Mouse (Mus musculus) urinary bladder, adult 18-20 months (tissue): ENCODE results near the gene Phf11b.
A peak's percentile ranks its signal among the peaks of the same experiment; 100 is the strongest.
"Not testable (repeated sequence)": the region's sequence is repeated elsewhere in the genome, so short reads cannot be mapped to it uniquely, and the experiment has no call there.

ENCODE experiments used
- DNase-seq, 2 experiments: peaks; one replicate each; pipeline ENCODE4 v3.0.0; 2022; ENCODE audit warnings: low spot score in 2 of 2, mixed read lengths in 2 of 2

Gene Phf11b

GRCm38 (mm10) chr14:59341189-59341588, at the start of gene Phf11b:
Gene Phf11b (minus strand): TSS chr14:59341351.
- DNase-seq, result not testable (repeated sequence)

- peak; percentile 19 to 39 for DNase-seq
These were observed 49.0 kb upstream of the Phf11b start for GRCm38 (mm10) chr14:59390181-59390580.

- DNase-seq, result no peak
These were observed 48.4 kb upstream of the Phf11b start for GRCm38 (mm10) chr14:59389532-59389931.

- no peak for DNase-seq
These were observed 29.4 kb upstream of the Phf11b start for GRCm38 (mm10) chr14:59370348-59371068.

- DNase-seq, result no peak
These were observed 25.4 kb upstream of the Phf11b start for GRCm38 (mm10) chr14:59366386-59367105.

- DNase-seq, result peak; percentile 25 to 52
These were observed 24.1 kb upstream of the Phf11b start, which contains the start of gene Phf11d for GRCm38 (mm10) chr14:59365244-59365644. Gene Phf11d (minus strand): TSS chr14:59365470.

GRCm38 (mm10) chr14:59339541-59339940, 1.6 kb downstream of the Phf11b start:
- no peak for DNase-seq

GRCm38 (mm10) chr14:59336056-59336455, 5.1 kb downstream of the Phf11b start:
- not testable (repeated sequence) for DNase-seq

- peak; percentile 37 to 46 for DNase-seq
These were observed 10.7 kb downstream of the Phf11b start for GRCm38 (mm10) chr14:59330499-59330898.

GRCm38 (mm10) chr14:59319970-59320369, 21.2 kb downstream of the Phf11b start:
- not testable (repeated sequence) for DNase-seq

- DNase-seq, result peak; percentile 45 to 57
These were observed 22.1 kb downstream of the Phf11b start for GRCm38 (mm10) chr14:59319036-59319435.

GRCm38 (mm10) chr14:59297391-59297790, 43.8 kb downstream of the Phf11b start, which contains the start of gene Phf11a:
Gene Phf11a (minus strand): TSS chr14:59297522.
- not testable (repeated sequence) for DNase-seq

- DNase-seq, result not testable (repeated sequence)
These were observed 49.4 kb downstream of the Phf11b start for GRCm38 (mm10) chr14:59291769-59292168.

GRCm38 (mm10) chr14:59274961-59275360, 66.2 kb downstream of the Phf11b start:
- peak; percentile 59 to 72 for DNase-seq
